Mouse (Mus musculus): ENCODE results near the gene Pigq. TPM values are rescaled to one million over a fixed set of nuclear protein-coding genes. Genes with fewer than 3 reads are reported as not detected.

The Pigq gene
- polyA plus RNA-seq, 1 experiment from 2014 or later, result 71.9 TPM

DNA sequence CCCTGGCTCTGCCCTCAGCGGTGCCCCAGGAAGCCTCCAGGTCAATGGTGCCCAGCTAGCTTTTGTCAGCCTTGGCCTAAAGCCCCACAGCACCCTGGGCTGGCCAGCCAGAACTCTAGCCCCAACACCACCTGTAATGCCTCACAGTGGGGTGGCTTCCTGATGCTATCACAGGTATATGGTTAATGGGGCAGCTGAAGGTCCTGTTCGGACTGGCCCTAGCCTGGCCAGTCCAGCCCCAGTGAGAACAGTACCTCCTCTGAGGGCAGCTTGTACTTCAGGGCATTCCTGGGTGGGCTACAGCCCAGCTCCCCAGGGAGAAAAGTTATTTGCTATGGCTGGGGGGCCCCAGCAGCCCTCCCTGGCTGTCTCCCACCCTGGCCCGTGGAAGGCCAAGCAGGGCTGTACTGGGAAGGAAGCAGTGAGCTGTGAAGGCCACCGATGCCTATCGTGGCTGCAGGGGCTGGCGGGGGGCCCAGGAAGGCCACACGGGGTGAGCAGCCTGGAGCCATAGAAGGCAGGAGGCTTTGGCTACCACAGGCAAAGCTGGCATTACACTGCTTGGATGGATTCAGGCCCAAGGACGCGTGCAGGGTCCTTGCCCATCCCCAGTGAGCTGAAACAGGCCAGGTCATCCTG lies 900 bp upstream of the Pigq start:
- WGBS, result 72% methylated on average over 9 of the region's 9 CpGs
- Histone ChIP-seq H3K9ac (replicated peaks) (no peak overlapping the region), H3K4me2 (no peak overlapping the region), H3K9me3 (replicated peaks) (no peaks in the 10 kb centered on the region), H3K27me3 (replicated peaks) (peaks cover 12% of the 10 kb centered on the region), H3K4me3 (replicated peaks) (no peak overlapping the region), H3K4me1 (peaks cover 15% of the 10 kb centered on the region), H3K36me3 (no peaks in the 10 kb centered on the region), H3K27ac (replicated peaks) (no peak overlapping the region)
- no peak for ATAC-seq (ENCODE audit: low FRiP score)

DNA sequence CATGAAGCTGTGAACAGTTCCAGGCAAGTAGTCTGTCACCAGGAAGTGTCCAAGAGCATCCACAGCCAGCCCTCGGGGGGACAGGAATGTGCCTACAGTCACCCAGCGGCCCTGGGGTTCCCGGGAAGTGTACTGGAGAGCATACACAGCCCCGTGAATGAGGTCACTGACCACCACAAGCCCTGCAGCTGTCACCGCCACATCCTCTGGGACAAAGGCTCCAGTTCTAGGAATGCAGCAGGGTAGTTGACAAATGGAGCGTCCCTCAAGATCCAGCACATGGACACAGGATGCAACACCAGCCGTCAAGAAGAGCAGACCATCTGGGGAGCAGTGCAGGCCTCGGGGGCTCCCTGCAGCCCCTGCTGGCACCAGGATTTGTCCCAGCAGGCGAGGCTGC lies 967 bp downstream of the Pigq start:
- Histone ChIP-seq H3K9me3 (replicated peaks) (no peaks in the 10 kb centered on the region), H3K4me1 (peaks cover 24% of the 10 kb centered on the region), H3K9ac (replicated peaks) (no peak overlapping the region), H3K36me3 (no peaks in the 10 kb centered on the region), H3K4me2 (no peak overlapping the region), H3K27me3 (replicated peaks) (no peaks in the 10 kb centered on the region), H3K27ac (replicated peaks) (no peak overlapping the region), H3K4me3 (replicated peaks) (no peak overlapping the region)
- WGBS, result 83% methylated on average over 9 of the region's 9 CpGs
- no peak for ATAC-seq (ENCODE audit: low FRiP score)

DNA sequence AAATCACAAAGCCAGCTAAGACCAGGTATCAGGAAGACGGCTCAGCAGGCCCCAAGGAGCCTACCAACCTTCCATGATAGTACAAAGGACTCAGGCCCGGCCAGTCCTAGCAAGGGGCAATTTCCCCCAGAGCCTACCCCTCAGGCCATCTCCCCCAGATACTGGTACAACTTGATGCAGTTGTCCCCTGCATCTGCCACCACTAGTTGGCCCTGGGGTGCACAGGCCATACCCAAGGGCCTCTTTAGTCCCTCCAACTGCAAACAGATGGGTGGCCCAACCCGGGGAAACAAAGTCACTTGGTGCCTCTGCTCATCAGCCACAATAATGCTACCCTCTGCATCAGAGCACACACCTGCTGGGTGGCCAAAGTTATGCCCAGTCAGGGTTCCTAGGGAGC lies 1.5 kb downstream of the Pigq start:
- 90% methylated on average over 3 of the region's 3 CpGs for WGBS
- H3K9me3 ChIP-seq (replicated peaks), result no peaks in the 10 kb centered on the region
- no peaks in the 10 kb centered on the region for H3K36me3 ChIP-seq
- no peak for ATAC-seq (ENCODE audit: low FRiP score)
- H3K27ac ChIP-seq (replicated peaks), result no peak overlapping the region
- H3K4me1 ChIP-seq, result peaks cover 24% of the 10 kb centered on the region
- no peaks in the 10 kb centered on the region for H3K27me3 ChIP-seq (replicated peaks)
- H3K4me3 ChIP-seq (replicated peaks), result no peak overlapping the region
- H3K9ac ChIP-seq (replicated peaks), result no peak overlapping the region
- H3K4me2 ChIP-seq, result no peak overlapping the region

DNA sequence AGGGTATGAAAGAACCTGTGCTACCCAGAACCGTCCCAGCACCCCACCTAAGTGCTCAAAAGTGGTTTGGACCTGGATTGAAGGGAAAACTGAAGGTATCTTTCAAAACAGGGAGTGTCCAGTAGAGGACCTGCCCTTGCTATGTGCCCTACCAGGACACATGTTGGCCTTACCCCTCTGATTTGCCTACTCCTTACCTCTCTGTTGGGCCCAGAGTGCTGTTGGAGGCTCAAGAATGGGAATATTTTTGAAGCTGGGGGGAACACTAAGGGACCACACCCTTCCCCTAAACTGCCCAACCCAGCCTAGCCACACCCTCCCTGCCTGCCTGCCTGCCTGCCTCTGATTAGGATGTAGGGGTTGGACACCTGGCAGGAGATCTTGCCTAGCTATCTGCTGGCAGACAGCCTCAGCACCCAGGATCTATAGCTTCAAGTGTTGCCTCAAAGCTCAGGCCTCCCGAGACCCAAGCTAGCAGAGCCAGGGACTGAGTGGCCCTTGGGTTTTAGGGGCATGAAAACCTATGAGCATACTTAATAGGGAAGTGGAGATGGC lies 2.1 kb downstream of the Pigq start:
- Histone ChIP-seq H3K36me3 (no peaks in the 10 kb centered on the region), H3K4me1 (peaks cover 24% of the 10 kb centered on the region), H3K4me3 (replicated peaks) (no peak overlapping the region), H3K27me3 (replicated peaks) (no peaks in the 10 kb centered on the region), H3K9ac (replicated peaks) (no peak overlapping the region), H3K9me3 (replicated peaks) (no peaks in the 10 kb centered on the region), H3K27ac (replicated peaks) (no peak overlapping the region), H3K4me2 (peak overlapping the region; percentile 74; the same call in 1 of the 2 replicates)
- WGBS, result 90% methylated on average over 2 of the region's 2 CpGs
- no peak for ATAC-seq (ENCODE audit: low FRiP score)

DNA sequence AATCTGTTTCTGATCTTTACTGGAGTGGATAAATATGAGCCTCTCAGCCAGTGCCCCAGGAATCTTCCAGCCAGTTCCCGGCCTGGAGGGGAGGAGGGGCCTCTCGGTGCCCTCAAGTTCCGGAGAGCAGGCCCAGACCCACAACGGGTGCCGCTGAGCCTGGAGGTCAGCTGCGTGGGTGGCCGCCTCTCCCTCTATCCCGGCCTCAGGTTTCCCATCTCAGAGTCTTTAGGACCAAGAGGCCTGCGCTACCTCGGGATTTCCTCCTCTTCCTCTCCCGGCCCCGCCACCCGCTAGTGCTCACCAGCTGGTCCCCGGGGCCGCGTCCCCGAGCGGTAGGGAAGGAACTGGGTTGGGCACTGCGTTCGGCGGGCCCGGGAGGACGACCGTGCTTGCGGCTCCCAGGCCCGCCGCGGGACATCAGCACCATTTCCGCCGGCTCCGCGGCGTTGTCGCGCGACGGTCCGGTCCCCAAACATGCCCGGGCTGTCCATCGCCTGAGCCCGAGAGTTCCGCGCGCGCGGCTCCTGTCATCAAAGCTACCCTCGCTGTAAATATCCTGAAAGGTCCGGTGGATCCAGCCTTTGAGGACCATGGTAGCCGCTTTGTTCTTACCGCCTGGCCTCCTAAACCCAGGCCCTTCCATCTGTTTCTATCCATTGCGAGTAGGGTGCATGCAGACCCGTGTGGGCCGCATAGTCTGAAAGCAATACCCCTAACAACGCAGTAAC lies 3.1 kb downstream of the Pigq start:
- whole genome bisulfite sequencing, result 3% methylated on average over 49 of the region's 54 CpGs
- peak overlapping the region; percentile 96 for H3K9ac ChIP-seq (replicated peaks)
- no peaks in the 10 kb centered on the region for H3K27me3 ChIP-seq (replicated peaks)
- peak; percentile 74; the same call in 1 of the 2 replicates for ATAC-seq (ENCODE audit: low FRiP score)
- H3K4me3 ChIP-seq (replicated peaks), result peak overlapping the region; percentile 74
- peak overlapping the region; percentile 85 for H3K27ac ChIP-seq (replicated peaks)
- peak overlapping the region; percentile 74 for H3K4me2 ChIP-seq
- H3K9me3 ChIP-seq (replicated peaks), result no peaks in the 10 kb centered on the region
- peaks cover 24% of the 10 kb centered on the region for H3K4me1 ChIP-seq
- H3K36me3 ChIP-seq, result peaks cover 5% of the 10 kb centered on the region

DNA sequence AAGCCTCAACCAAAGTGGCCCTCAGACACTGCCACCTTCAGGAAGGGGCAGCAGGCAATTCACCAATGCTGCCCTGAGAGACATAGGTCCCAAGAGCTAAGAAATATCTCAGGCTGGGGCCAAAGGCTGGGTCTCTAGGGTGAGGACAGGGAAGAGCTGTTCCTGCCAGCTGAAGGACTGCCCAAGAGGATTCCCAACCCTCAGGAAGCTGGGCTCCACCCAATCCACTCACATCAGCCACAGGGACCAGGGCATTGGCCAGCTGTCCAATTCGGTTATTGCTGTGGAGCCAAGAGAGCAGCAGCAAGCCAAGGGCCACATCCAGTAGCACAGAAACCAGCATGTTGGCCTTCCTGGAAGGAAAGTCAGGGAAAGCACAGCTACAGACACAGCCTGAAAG lies 10.2 kb downstream of the Pigq start:
- no peak overlapping the region for H3K4me2 ChIP-seq

DNA sequence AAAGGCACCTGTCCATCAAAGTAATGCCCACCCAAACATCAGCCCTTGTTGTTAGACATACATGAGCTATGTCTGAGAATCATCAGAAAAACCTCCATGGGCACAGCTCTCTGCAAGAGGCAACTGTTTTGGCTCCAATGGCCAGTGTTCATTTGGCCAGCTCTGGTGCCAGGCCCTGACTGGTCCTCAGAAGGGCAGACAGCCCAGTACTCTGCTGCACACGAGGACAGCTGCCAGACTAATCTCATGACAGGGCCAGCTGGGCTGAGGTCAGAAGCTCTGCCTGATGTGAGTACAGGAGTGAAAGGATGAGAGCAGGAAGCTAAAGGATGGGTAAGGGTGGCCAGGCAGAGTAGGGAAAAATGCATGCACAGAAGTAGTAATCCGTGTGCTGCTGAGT lies 19.4 kb downstream of the Pigq start:
- Histone ChIP-seq H3K9ac (replicated peaks) (no peak overlapping the region), H3K4me2 (no peak overlapping the region), H3K4me3 (replicated peaks) (no peak overlapping the region), H3K36me3 (peaks cover 32% of the 10 kb centered on the region), H3K9me3 (replicated peaks) (no peaks in the 10 kb centered on the region), H3K27ac (replicated peaks) (no peak overlapping the region), H3K27me3 (replicated peaks) (no peaks in the 10 kb centered on the region), H3K4me1 (peaks cover 6% of the 10 kb centered on the region; the same call in 1 of the 2 replicates)
- ATAC-seq (ENCODE audit: low FRiP score), result no peak
- 71% methylated on average over 2 of the region's 2 CpGs for WGBS

More for the DNA sequence above, 10.2 kb downstream of the Pigq start:
- H3K36me3 ChIP-seq, result peaks cover 62% of the 10 kb centered on the region
- no peak overlapping the region for H3K4me3 ChIP-seq (replicated peaks)
- ATAC-seq (ENCODE audit: low FRiP score), result no peak
- WGBS, result 85% methylated on average over 1 of the region's 1 CpGs
- H3K4me1 ChIP-seq, result no peaks in the 10 kb centered on the region
- no peak overlapping the region for H3K9ac ChIP-seq (replicated peaks)
- no peaks in the 10 kb centered on the region for H3K9me3 ChIP-seq (replicated peaks)
- H3K27ac ChIP-seq (replicated peaks), result no peak overlapping the region; the same call in 1 of the 2 replicates
- H3K27me3 ChIP-seq (replicated peaks), result no peaks in the 10 kb centered on the region

DNA sequence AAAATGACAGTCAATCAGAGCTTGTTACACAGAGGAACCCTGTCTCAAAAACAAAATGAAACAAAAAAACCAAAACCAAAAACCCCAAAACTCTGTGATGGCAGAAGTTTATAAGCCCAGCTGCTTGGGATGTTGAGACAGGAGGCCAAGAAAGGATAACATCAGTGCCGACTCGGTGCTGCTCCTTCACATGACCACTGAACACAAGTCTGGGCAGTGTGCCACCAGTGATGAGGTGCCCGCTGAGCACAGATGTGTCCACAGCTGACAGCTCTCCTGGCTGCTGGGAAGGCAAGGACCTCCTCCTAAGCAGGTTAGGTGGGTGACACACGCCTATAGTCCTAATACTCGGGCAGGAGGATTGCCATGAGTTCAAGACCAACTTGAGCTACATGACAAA lies 22.6 kb downstream of the Pigq start:
- 78% methylated on average over 5 of the region's 5 CpGs for WGBS
- Histone ChIP-seq H3K4me2 (no peak overlapping the region), H3K27me3 (replicated peaks) (no peaks in the 10 kb centered on the region), H3K9ac (replicated peaks) (no peak overlapping the region), H3K9me3 (replicated peaks) (no peaks in the 10 kb centered on the region), H3K36me3 (0 out of 2 replicates have a peak, but pooled peaks cover 7% of the 10 kb centered on the region), H3K27ac (replicated peaks) (no peak overlapping the region), H3K4me3 (replicated peaks) (no peak overlapping the region), H3K4me1 (peaks cover 23% of the 10 kb centered on the region)
- ATAC-seq (ENCODE audit: low FRiP score), result no peak

DNA sequence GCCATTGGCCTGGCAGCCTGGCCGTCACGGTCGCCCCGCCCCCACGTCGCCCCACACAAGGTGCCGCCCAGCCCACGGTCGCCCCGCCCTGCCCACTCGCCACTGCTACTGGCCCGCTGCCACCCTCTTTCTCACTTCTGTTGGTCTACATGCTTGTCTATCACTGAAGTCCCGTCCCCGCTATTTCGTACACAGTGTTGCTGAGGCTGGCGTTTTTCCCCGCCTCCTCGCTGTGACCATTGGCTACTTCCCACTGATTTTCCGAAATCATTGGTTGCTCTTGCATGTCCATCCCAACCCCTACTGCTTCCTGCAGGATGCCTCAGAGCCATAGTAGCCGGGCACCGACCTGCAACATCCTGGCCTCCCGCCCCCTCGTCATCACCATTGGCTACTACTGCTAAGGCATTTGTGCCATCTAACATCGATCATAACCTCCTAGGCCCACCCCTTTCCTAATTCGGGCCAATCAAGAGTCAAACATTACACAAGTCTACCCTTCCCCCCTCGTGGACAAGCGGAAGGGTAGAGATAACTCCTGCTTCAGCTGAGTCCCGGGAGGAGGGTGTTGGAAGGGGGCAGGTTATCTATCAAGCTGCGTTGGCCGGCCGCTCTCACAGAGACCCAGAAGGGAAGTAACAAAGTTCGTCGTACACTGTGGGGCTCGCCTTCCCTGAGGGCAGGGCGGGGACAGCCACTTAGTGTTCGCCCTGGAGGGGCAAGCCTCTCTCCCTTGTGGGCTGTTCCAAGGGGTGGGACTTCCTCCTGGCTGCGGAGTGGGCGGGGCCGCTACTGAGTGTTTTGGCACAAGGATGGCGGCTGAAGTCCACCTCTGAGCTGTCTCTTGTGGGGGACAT lies 24.7 kb downstream of the Pigq start:
- peak overlapping the region; percentile 97 for H3K27ac ChIP-seq (replicated peaks)
- peaks cover 32% of the 10 kb centered on the region for H3K4me1 ChIP-seq
- H3K36me3 ChIP-seq, result peaks cover 6% of the 10 kb centered on the region; the same call in 1 of the 2 replicates
- no peaks in the 10 kb centered on the region for H3K9me3 ChIP-seq (replicated peaks)
- peak overlapping the region; percentile 82 for H3K4me2 ChIP-seq
- H3K9ac ChIP-seq (replicated peaks), result peak overlapping the region; percentile 83
- peak overlapping the region; percentile 71 for H3K4me3 ChIP-seq (replicated peaks)
- ATAC-seq (ENCODE audit: low FRiP score), result peak; percentile 98
- under 1% methylated on average over 40 of the region's 40 CpGs for WGBS
- H3K27me3 ChIP-seq (replicated peaks), result no peaks in the 10 kb centered on the region

DNA sequence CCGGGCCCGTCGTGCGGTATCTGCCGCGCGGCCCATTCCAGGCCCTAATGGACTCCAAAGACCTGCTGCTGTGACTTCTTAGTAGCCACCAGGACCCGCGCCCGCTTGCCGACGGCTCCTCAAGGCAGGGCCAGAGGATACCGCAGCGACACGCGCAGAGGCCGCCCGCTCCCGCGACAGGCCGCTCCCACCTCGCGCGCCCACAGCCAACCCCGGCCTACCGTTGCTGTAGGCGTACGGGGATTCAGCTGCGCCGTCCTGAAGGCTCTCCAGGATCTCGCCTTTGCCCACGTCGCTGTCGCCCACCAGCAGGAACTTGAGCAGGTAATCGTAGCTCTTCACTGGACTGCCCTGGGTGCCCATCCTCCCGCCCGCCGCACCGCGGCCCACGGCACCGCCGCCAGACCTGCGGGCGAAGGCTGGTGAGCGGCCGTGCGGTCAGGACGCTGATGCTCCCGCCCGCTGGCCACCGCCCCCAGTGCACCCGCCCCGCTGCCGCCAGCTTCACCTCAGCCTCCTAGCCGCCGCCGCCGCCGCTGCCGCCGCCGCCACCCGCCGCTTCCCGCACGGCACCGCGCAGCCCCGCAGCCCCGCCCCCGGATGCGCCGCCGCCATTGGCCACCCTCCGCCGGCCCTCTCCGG lies 25.5 kb downstream of the Pigq start, which contains the start of gene Rab40c:
Gene Rab40c, minus strand, starts transcription at position 584 of the 642 bp plus-strand sequence.
- WGBS, result under 1% methylated on average over 59 of the region's 78 CpGs
- Histone ChIP-seq H3K9me3 (replicated peaks) (no peaks in the 10 kb centered on the region), H3K27ac (replicated peaks) (peak within 1 kb of the TSS; percentile 97), H3K4me3 (replicated peaks) (peak within 1 kb of the TSS; percentile 71), H3K36me3 (peaks cover 6% of the 10 kb centered on the region; the same call in 1 of the 2 replicates), H3K4me2 (peak within 1 kb of the TSS; percentile 82), H3K4me1 (peaks cover 40% of the 10 kb centered on the region), H3K27me3 (replicated peaks) (no peaks in the 10 kb centered on the region), H3K9ac (replicated peaks) (peak within 1 kb of the TSS; percentile 83)
- ATAC-seq (ENCODE audit: low FRiP score), result peak; percentile 4; the same call in 1 of the 2 replicates
